Mouse (Mus musculus) intestine, embryonic 16.5 days (tissue): ENCODE data around the gene Nppb. TPM values are rescaled to one million over a fixed set of nuclear protein-coding genes. Genes with fewer than 3 reads are reported as not detected.

Experiments
- ATAC-seq: fragments of 200-750 bp; cut with Nextera tagmentation; 2 replicates; pipeline ENCODE4 v1.8.0; 2017; ENCODE audit warnings: moderate TSS enrichment, moderate library complexity
- H3K27ac ChIP-seq: fragments of 300-500 bp; sonication (generic); 2 replicates; pipeline ENCODE4 v1.5.1; 2014; ENCODE audit warnings: mild to moderate bottlenecking, low read length
- H3K27me3 ChIP-seq: fragments of 300-500 bp; sonication (generic); replicated peaks from 2 replicates; pipeline ENCODE4 v1.6.1; 2014; ENCODE audit warnings: low read length, control low read depth, mixed read lengths; ENCODE audit not compliant: control insufficient read depth, insufficient read depth
- H3K36me3 ChIP-seq: fragments of 300-500 bp; sonication (generic); 2 replicates; pipeline ENCODE4 v1.6.1; 2014; ENCODE audit warnings: low read length, control low read depth; ENCODE audit not compliant: control insufficient read depth, insufficient read depth
- H3K4me1 ChIP-seq: fragments of 300-500 bp; sonication (generic); 2 replicates; pipeline ENCODE4 v1.6.1; 2014; ENCODE audit warnings: low read length, control low read depth, mixed read lengths; ENCODE audit not compliant: control insufficient read depth, insufficient read depth
- H3K4me2 ChIP-seq: fragments of 300-500 bp; sonication (generic); 2 replicates; pipeline ENCODE4 v1.6.1; 2014; ENCODE audit warnings: low read depth, low read length, control low read depth
- H3K4me3 ChIP-seq: fragments of 300-500 bp; sonication (generic); 2 replicates; pipeline ENCODE4 v1.5.1; 2014; ENCODE audit warnings: mild to moderate bottlenecking, low read length
- H3K9ac ChIP-seq: fragments of 300-500 bp; sonication (generic); 2 replicates; pipeline ENCODE4 v1.6.1; 2014; ENCODE audit warnings: low read depth, low read length
- H3K9me3 ChIP-seq: fragments of 300-500 bp; sonication (generic); 2 replicates; pipeline ENCODE4 v1.6.1; 2016; ENCODE audit warnings: low read length, control low read depth; ENCODE audit not compliant: control insufficient read depth
- WGBS: fragments of 180-500 bp; shearing (Covaris S2); extraction: QIAGEN DNeasy Blood & Tissue Kit; methylation state at CpG from one replicate; pipeline ENCODE4 v1.1.7; 2014; 5-methylcytosine and 5-hydroxymethylcytosine counted together
- polyA plus RNA-seq: library from polyadenylated mRNA; unstranded; fragments of >200 nt; fragmentation: Nextera tagmentation; extraction: Ambion mirVana; gene quantifications from 2 replicates; pipeline ENCODE4 v1.2.1, GENCODE M21; 2015

Nppb gene
- polyA plus RNA-seq, 1 experiment from 2014 or later, result not detected

- Histone ChIP-seq H3K4me3 (no peak overlapping the region), H3K4me2 (no peak overlapping the region), H3K9me3 (no peaks in the 10 kb centered on the region), H3K27ac (no peak overlapping the region), H3K9ac (no peak overlapping the region), H3K4me1 (no peaks in the 10 kb centered on the region), H3K27me3 (no peaks in the 10 kb centered on the region), H3K36me3 (no peaks in the 10 kb centered on the region)
- no peak for ATAC-seq
- 78% methylated on average over 17 of the region's 17 CpGs for WGBS
Measured at GRCm38 (mm10) chr4:148001013-148001789, 15.6 kb downstream of the Nppb start.

- Histone ChIP-seq H3K9me3 (no peaks in the 10 kb centered on the region), H3K27ac (no peak overlapping the region), H3K27me3 (no peaks in the 10 kb centered on the region), H3K9ac (no peak overlapping the region), H3K4me3 (no peak overlapping the region), H3K4me1 (no peaks in the 10 kb centered on the region), H3K4me2 (no peak overlapping the region), H3K36me3 (no peaks in the 10 kb centered on the region)
- no peak for ATAC-seq
- 45% methylated on average over 8 of the region's 8 CpGs for WGBS
Measured at GRCm38 (mm10) chr4:148001866-148002265, 16.3 kb downstream of the Nppb start.

GRCm38 (mm10) chr4:148004361-148004760, 18.8 kb downstream of the Nppb start:
- H3K27me3 ChIP-seq, result no peaks in the 10 kb centered on the region
- no peak for ATAC-seq
- no peak overlapping the region for H3K4me3 ChIP-seq
- no peak overlapping the region for H3K9ac ChIP-seq
- H3K27ac ChIP-seq, result no peak overlapping the region
- H3K4me1 ChIP-seq, result no peaks in the 10 kb centered on the region
- H3K9me3 ChIP-seq, result no peaks in the 10 kb centered on the region
- WGBS, result 85% methylated on average over 7 of the region's 7 CpGs
- H3K36me3 ChIP-seq, result peaks cover 9% of the 10 kb centered on the region
- H3K4me2 ChIP-seq, result no peak overlapping the region

GRCm38 (mm10) chr4:148008412-148008811, 22.8 kb downstream of the Nppb start:
- Histone ChIP-seq H3K4me2 (no peak overlapping the region), H3K4me3 (no peak overlapping the region), H3K36me3 (peaks cover 25% of the 10 kb centered on the region), H3K9ac (no peak overlapping the region), H3K9me3 (no peaks in the 10 kb centered on the region), H3K27ac (no peak overlapping the region), H3K27me3 (no peaks in the 10 kb centered on the region), H3K4me1 (no peaks in the 10 kb centered on the region)
- 75% methylated on average over 4 of the region's 4 CpGs for WGBS
- ATAC-seq, result 0 out of 2 replicates have a peak, but pooled peaks have one; percentile 36

- WGBS, result 88% methylated on average over 2 of the region's 2 CpGs
- Histone ChIP-seq H3K27me3 (no peaks in the 10 kb centered on the region), H3K4me3 (no peak overlapping the region), H3K27ac (no peak overlapping the region), H3K9ac (no peak overlapping the region), H3K36me3 (peaks cover 36% of the 10 kb centered on the region), H3K4me2 (no peak overlapping the region), H3K9me3 (no peaks in the 10 kb centered on the region), H3K4me1 (no peaks in the 10 kb centered on the region)
- ATAC-seq, result no peak
Measured at GRCm38 (mm10) chr4:148009641-148010040, 24.1 kb downstream of the Nppb start.

- no peaks in the 10 kb centered on the region for H3K27me3 ChIP-seq
- peaks cover 41% of the 10 kb centered on the region for H3K36me3 ChIP-seq
- H3K4me3 ChIP-seq, result no peak overlapping the region
- no peaks in the 10 kb centered on the region for H3K9me3 ChIP-seq
- H3K9ac ChIP-seq, result no peak overlapping the region
- no peak overlapping the region for H3K27ac ChIP-seq
- no peak overlapping the region for H3K4me2 ChIP-seq
- ATAC-seq, result no peak
- 72% methylated on average over 3 of the region's 3 CpGs for WGBS
- H3K4me1 ChIP-seq, result no peaks in the 10 kb centered on the region
Measured at GRCm38 (mm10) chr4:148011332-148011731, 25.7 kb downstream of the Nppb start.

GRCm38 (mm10) chr4:148012216-148012615, 26.6 kb downstream of the Nppb start:
- no peak overlapping the region for H3K27ac ChIP-seq
- peaks cover 48% of the 10 kb centered on the region for H3K36me3 ChIP-seq
- ATAC-seq, result no peak
- H3K4me1 ChIP-seq, result no peaks in the 10 kb centered on the region
- no peak overlapping the region for H3K4me3 ChIP-seq
- H3K9ac ChIP-seq, result no peak overlapping the region
- H3K9me3 ChIP-seq, result no peaks in the 10 kb centered on the region
- H3K27me3 ChIP-seq, result no peaks in the 10 kb centered on the region
- 91% methylated on average over 4 of the region's 4 CpGs for WGBS
- H3K4me2 ChIP-seq, result no peak overlapping the region

GRCm38 (mm10) chr4:148015418-148015817, 29.8 kb downstream of the Nppb start:
- Histone ChIP-seq H3K36me3 (peaks cover 45% of the 10 kb centered on the region), H3K9me3 (no peaks in the 10 kb centered on the region), H3K27ac (no peak overlapping the region), H3K9ac (no peak overlapping the region), H3K4me1 (no peaks in the 10 kb centered on the region), H3K4me3 (no peak overlapping the region), H3K27me3 (no peaks in the 10 kb centered on the region), H3K4me2 (no peak overlapping the region)
- no peak for ATAC-seq
- WGBS, result 83% methylated on average over 10 of the region's 10 CpGs

- no peak overlapping the region for H3K27ac ChIP-seq
- H3K9ac ChIP-seq, result no peak overlapping the region
- no peak overlapping the region for H3K4me3 ChIP-seq
- no peaks in the 10 kb centered on the region for H3K4me1 ChIP-seq
- H3K4me2 ChIP-seq, result no peak overlapping the region
- H3K9me3 ChIP-seq, result no peaks in the 10 kb centered on the region
- 84% methylated on average over 3 of the region's 3 CpGs for WGBS
- H3K36me3 ChIP-seq, result peaks cover 39% of the 10 kb centered on the region
- no peak for ATAC-seq
- no peaks in the 10 kb centered on the region for H3K27me3 ChIP-seq
Measured at GRCm38 (mm10) chr4:148016981-148017380, 31.4 kb downstream of the Nppb start.

GRCm38 (mm10) chr4:148018410-148018809, 32.8 kb downstream of the Nppb start:
- Histone ChIP-seq H3K4me3 (no peak overlapping the region), H3K4me1 (no peaks in the 10 kb centered on the region), H3K9ac (no peak overlapping the region), H3K4me2 (no peak overlapping the region), H3K9me3 (no peaks in the 10 kb centered on the region), H3K27me3 (no peaks in the 10 kb centered on the region), H3K27ac (no peak overlapping the region), H3K36me3 (peaks cover 36% of the 10 kb centered on the region)
- 75% methylated on average over 2 of the region's 2 CpGs for WGBS
- 0 out of 2 replicates have a peak, but pooled peaks have one; percentile 23 for ATAC-seq
